Mouse (Mus musculus) lung, embryonic 14.5 days (tissue): ENCODE results near the gene Ccdc40. TPM values are rescaled to one million over a fixed set of nuclear protein-coding genes. Genes with fewer than 3 reads are reported as not detected.
A peak's percentile ranks its signal among the peaks of the same experiment; 100 is the strongest.

ENCODE experiments used
- ATAC-seq: fragments of 200-750 bp; cut with Nextera tagmentation; 2 replicates; pipeline ENCODE4 v1.8.0; 2017; ENCODE audit warnings: mild to moderate bottlenecking, moderate TSS enrichment, moderate library complexity; ENCODE audit not compliant: insufficient read depth
- DNase-seq: peaks from one replicate; pipeline ENCODE4 v3.0.0-alpha.2; 2015
- H3K27ac ChIP-seq: fragments of 300-500 bp; sonication (generic); 2 replicates; pipeline ENCODE4 v1.5.1; 2014; ENCODE audit warnings: low read depth, mild to moderate bottlenecking, moderate library complexity
- H3K27me3 ChIP-seq: fragments of 300-500 bp; sonication (generic); 2 replicates; pipeline ENCODE4 v1.6.1; 2014; ENCODE audit warnings: low read length, control low read depth; ENCODE audit not compliant: insufficient read depth
- H3K36me3 ChIP-seq: fragments of 300-500 bp; sonication (generic); 2 replicates; pipeline ENCODE4 v1.6.1; 2014; ENCODE audit warnings: control low read depth; ENCODE audit not compliant: insufficient read depth
- H3K4me1 ChIP-seq: fragments of 300-500 bp; sonication (generic); 2 replicates; pipeline ENCODE4 v1.6.1; 2014; ENCODE audit warnings: antibody characterized with exemption, control low read depth; ENCODE audit not compliant: insufficient read depth
- H3K4me2 ChIP-seq: fragments of 300-500 bp; sonication (generic); 2 replicates; pipeline ENCODE4 v1.6.1; 2014; ENCODE audit warnings: mild to moderate bottlenecking
- H3K4me3 ChIP-seq: fragments of 300-500 bp; sonication (generic); 2 replicates; pipeline ENCODE4 v1.5.1; 2014; ENCODE audit warnings: low read depth, low read length
- H3K9ac ChIP-seq: fragments of 300-500 bp; sonication (generic); 2 replicates; pipeline ENCODE4 v1.6.1; 2014
- H3K9me3 ChIP-seq: fragments of 300-500 bp; sonication (generic); 2 replicates; pipeline ENCODE4 v1.6.1; 2016; ENCODE audit warnings: low read depth, low read length, control low read depth
- CTCF ChIP-seq: IDR thresholded peaks from 2 replicates; pipeline ENCODE4 v1.5.1; 2016; ENCODE audit warnings: antibody characterized with exemption, low read depth
- whole genome bisulfite sequencing: fragments of 180-500 bp; shearing (Covaris S2); extraction: QIAGEN DNeasy Blood & Tissue Kit; methylation state at CpG from one replicate; pipeline ENCODE4 v1.1.7; 2014; 5-methylcytosine and 5-hydroxymethylcytosine counted together
- polyA plus RNA-seq: library from polyadenylated mRNA; unstranded; fragments of >200 nt; fragmentation: Nextera tagmentation; extraction: Ambion mirVana; gene quantifications from 2 replicates; pipeline ENCODE4 v1.2.1, GENCODE M21; 2014

Gene Ccdc40
- polyA plus RNA-seq: 1.7 and 1.9 TPM in 2 replicates

DNA sequence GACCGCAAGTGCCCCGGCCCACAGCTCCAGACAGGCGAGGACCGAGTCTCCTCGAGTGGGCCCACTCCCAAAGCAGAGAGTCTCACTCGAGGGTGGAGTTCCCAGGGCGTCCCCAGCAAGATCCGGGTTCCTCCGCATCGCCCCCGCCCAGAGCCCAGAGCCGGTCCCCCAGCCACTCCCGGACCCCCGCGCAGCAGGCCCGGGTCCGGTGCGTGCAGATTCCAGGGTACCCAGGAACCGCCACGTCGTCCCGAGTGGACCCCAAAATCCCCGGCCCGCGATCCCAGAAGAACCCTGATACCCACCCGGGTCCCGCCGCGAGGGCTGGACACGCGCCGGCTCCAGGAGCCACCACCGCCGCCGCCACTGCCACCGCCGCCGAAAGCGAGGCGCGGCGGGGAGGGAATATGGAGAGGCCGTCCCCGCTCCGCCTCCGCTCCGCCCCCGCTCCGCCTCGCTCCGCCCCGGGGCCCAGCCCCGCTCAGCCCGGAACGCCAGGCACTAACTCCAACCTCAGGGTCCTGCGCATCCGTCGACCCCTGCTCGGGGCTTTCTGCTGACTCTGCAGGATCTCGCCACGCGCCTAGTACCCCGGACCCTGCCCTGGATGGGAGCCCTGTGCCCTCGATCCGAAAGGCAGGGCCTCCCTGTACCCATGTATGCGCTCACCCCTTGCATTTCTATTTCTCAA, at the start of gene Ccdc40, which contains the start of gene Tbc1d16:
Ccdc40 (plus strand) TSS at position 482 of the 691 bp plus-strand sequence.
Tbc1d16 (minus strand) TSS at position 409 of the 691 bp plus-strand sequence.
- H3K4me1 ChIP-seq: peaks cover 28% of the 10 kb centered on the region
- peak within 1 kb of the TSS; percentile 80 for H3K9ac ChIP-seq
- peak within 1 kb of the TSS; percentile 46; the same call in 1 of the 2 replicates for H3K27ac ChIP-seq
- WGBS: under 1% methylated on average over 62 of the region's 66 CpGs
- DNase-seq (peak; percentile 89), ATAC-seq (peak; percentile 87)
- no peak for TF ChIP-seq CTCF
- no peaks in the 10 kb centered on the region for H3K27me3 ChIP-seq
- no peaks in the 10 kb centered on the region for H3K36me3 ChIP-seq
- peak within 1 kb of the TSS; percentile 78 for H3K4me3 ChIP-seq
- H3K4me2 ChIP-seq: peak within 1 kb of the TSS; percentile 100
- no peaks in the 10 kb centered on the region for H3K9me3 ChIP-seq

GRCm38 (mm10) chr11:119180824-119181582, 47.4 kb upstream of the Ccdc40 start:
- H3K27me3 ChIP-seq: no peaks in the 10 kb centered on the region
- 86% methylated on average over 14 of the region's 14 CpGs for WGBS

GRCm38 (mm10) chr11:119181861-119182395, 46.4 kb upstream of the Ccdc40 start:
- H3K9ac ChIP-seq: no peak overlapping the region
- 0 out of 2 replicates have a peak, but pooled peaks cover 2% of the 10 kb centered on the region for H3K36me3 ChIP-seq
- H3K4me3 ChIP-seq: no peak overlapping the region
- H3K4me2 ChIP-seq: no peak overlapping the region
- 78% methylated on average over 12 of the region's 12 CpGs for WGBS
- no peak for TF ChIP-seq CTCF
- no peaks in the 10 kb centered on the region for H3K27me3 ChIP-seq
- DNase-seq (no peak), ATAC-seq (no peak)
- H3K4me1 ChIP-seq: no peaks in the 10 kb centered on the region
- H3K9me3 ChIP-seq: no peaks in the 10 kb centered on the region
- H3K27ac ChIP-seq: no peak overlapping the region

More at GRCm38 (mm10) chr11:119180824-119181582, 47.4 kb upstream of the Ccdc40 start:
- Histone ChIP-seq H3K27ac (no peak overlapping the region), H3K9ac (no peak overlapping the region), H3K4me3 (no peak overlapping the region), H3K4me2 (no peak overlapping the region), H3K36me3 (0 out of 2 replicates have a peak, but pooled peaks cover 2% of the 10 kb centered on the region), H3K9me3 (no peaks in the 10 kb centered on the region), H3K4me1 (no peaks in the 10 kb centered on the region)
- no peak for DNase-seq
- TF ChIP-seq CTCF: no peak
- no peak for ATAC-seq

DNA sequence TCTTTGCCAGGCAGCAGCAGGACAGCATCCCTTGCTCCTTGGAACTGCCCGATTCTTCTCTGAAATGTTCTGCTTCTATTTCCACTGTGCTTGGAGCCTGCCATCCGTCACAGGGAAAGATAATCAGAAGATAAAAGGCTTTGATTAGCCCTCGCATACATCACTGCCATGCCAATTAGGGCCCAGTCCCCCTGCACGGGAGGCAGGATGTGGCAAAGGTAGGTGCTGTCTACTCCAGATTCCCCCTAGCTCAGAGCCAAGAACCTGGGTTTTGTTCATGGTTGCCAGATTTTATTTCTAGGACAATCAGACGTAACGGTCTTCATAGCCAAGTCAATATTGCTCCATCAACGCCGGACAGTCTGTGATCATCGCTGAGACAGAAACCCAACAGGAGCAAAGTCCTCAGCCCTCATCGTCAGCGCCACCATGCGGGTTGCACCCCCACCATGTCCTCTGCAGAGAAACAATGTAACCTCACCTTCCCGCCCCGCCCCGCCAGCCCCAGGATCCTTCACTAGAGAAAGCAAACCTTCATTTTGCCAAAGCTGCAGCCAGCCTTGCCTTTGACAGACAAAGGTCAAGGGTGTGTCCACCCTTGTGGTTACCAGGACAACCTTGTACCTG, 44.6 kb upstream of the Ccdc40 start:
- whole genome bisulfite sequencing: 64% methylated on average over 15 of the region's 15 CpGs
- Histone ChIP-seq H3K9me3 (no peaks in the 10 kb centered on the region), H3K9ac (no peak overlapping the region), H3K4me1 (0 out of 2 replicates have a peak, but pooled peaks cover 13% of the 10 kb centered on the region), H3K4me2 (no peak overlapping the region), H3K27ac (no peak overlapping the region), H3K4me3 (no peak overlapping the region), H3K27me3 (no peaks in the 10 kb centered on the region), H3K36me3 (no peaks in the 10 kb centered on the region)
- DNase-seq (no peak), ATAC-seq (no peak)
- TF ChIP-seq CTCF: no peak

GRCm38 (mm10) chr11:119186381-119186780, 42.0 kb upstream of the Ccdc40 start:
- 0 out of 2 replicates have a peak, but pooled peaks cover 13% of the 10 kb centered on the region for H3K4me1 ChIP-seq
- ATAC-seq: no peak

GRCm38 (mm10) chr11:119186989-119187799, 41.2 kb upstream of the Ccdc40 start:
- H3K4me2 ChIP-seq: no peak overlapping the region
- H3K4me1 ChIP-seq: 0 out of 2 replicates have a peak, but pooled peaks cover 13% of the 10 kb centered on the region
- H3K9ac ChIP-seq: no peak overlapping the region
- DNase-seq (peak; percentile 88), ATAC-seq (no peak)
- peak; percentile 82 for TF ChIP-seq CTCF
- 47% methylated on average over 25 of the region's 25 CpGs for WGBS
- no peak overlapping the region for H3K4me3 ChIP-seq
- no peaks in the 10 kb centered on the region; the same call in 1 of the 2 replicates for H3K36me3 ChIP-seq
- H3K9me3 ChIP-seq: no peaks in the 10 kb centered on the region
- H3K27ac ChIP-seq: no peak overlapping the region; the same call in 1 of the 2 replicates
- no peaks in the 10 kb centered on the region for H3K27me3 ChIP-seq

More at GRCm38 (mm10) chr11:119186381-119186780, 42.0 kb upstream of the Ccdc40 start:
- Histone ChIP-seq H3K9ac (no peak overlapping the region), H3K4me2 (no peak overlapping the region), H3K27me3 (no peaks in the 10 kb centered on the region), H3K36me3 (no peaks in the 10 kb centered on the region; the same call in 1 of the 2 replicates), H3K27ac (no peak overlapping the region), H3K4me3 (no peak overlapping the region), H3K9me3 (no peaks in the 10 kb centered on the region)
- no peak for DNase-seq
- WGBS: 79% methylated on average over 3 of the region's 3 CpGs
- TF ChIP-seq CTCF: no peak
